Mouse (Mus musculus) embryonic fibroblast, embryonic 13.5 days (primary cell): ENCODE data around the gene Tef.

Experiments
- CTCF ChIP-seq: IDR thresholded peaks from 2 replicates; pipeline ENCODE4 v1.5.1; 2011; ENCODE audit warnings: mild to moderate bottlenecking, control low read depth, low read length, moderate library complexity, borderline replicate concordance; ENCODE audit not compliant: insufficient read depth
- POLR2A ChIP-seq: IDR thresholded peaks from 2 replicates; pipeline ENCODE4 v1.6.1; 2011; ENCODE audit warnings: low read depth, mild to moderate bottlenecking, control low read depth, low read length, moderate library complexity

- TF ChIP-seq CTCF: no peak
- no peak for TF ChIP-seq POLR2A
These were observed 30.0 kb downstream of the Tef start for GRCm38 (mm10) chr15:81832219-81832618.
